Mouse (Mus musculus) small intestine, adult 2 months (tissue): Measurements from ENCODE around the gene Fhod1. TPM values are rescaled to one million over a fixed set of nuclear protein-coding genes. Genes with fewer than 3 reads are reported as not detected.
A peak's percentile ranks its signal among the peaks of the same experiment; 100 is the strongest.

Source experiments
- H3K27ac ChIP-seq: fragments of 200-500 bp; 2 replicates; pipeline ENCODE4 v1.5.1; 2012; ENCODE audit warnings: low read depth, low read length, control low read depth, inconsistent platforms; ENCODE audit not compliant: insufficient read depth
- H3K27me3 ChIP-seq: fragments of 200-500 bp; 2 replicates; pipeline ENCODE4 v1.6.1; 2012; ENCODE audit warnings: mild to moderate bottlenecking, moderate library complexity, low read length, inconsistent platforms; ENCODE audit not compliant: control insufficient read depth, insufficient read depth
- H3K36me3 ChIP-seq: fragments of 200-500 bp; 2 replicates; pipeline ENCODE4 v1.6.1; 2012; ENCODE audit warnings: mild to moderate bottlenecking, low read length, control low read depth, inconsistent platforms; ENCODE audit not compliant: control insufficient read depth, insufficient read depth
- H3K4me1 ChIP-seq: fragments of 200-500 bp; 2 replicates; pipeline ENCODE4 v1.6.1; 2012; ENCODE audit warnings: low read length, inconsistent platforms, mixed read lengths; ENCODE audit not compliant: control insufficient read depth, insufficient read depth, insufficient read length
- H3K4me3 ChIP-seq: fragments of 200-500 bp; 2 replicates; pipeline ENCODE4 v1.5.1; 2012; ENCODE audit warnings: low read depth, mild to moderate bottlenecking, control low read depth, inconsistent platforms, low read length, moderate library complexity
- CTCF ChIP-seq: fragments of 200-500 bp; IDR thresholded peaks from 2 replicates; pipeline ENCODE4 v1.5.1; 2012; ENCODE audit warnings: low read depth, mild to moderate bottlenecking, control low read depth, inconsistent platforms, low read length, moderate library complexity, mixed read lengths; ENCODE audit not compliant: insufficient replicate concordance, insufficient read length; ENCODE audit errors: extremely low read depth
- POLR2A ChIP-seq: fragments of 200-500 bp; IDR thresholded peaks from 2 replicates; pipeline ENCODE4 v1.6.1; 2012; ENCODE audit warnings: low read depth, mild to moderate bottlenecking, control low read depth, inconsistent platforms, low read length, moderate library complexity
- WGBS: fragments of 180-500 bp; shearing (Covaris S2); methylation state at CpG from one replicate; pipeline ENCODE4 v1.1.7; 2018; 5-methylcytosine and 5-hydroxymethylcytosine counted together
- polyA plus RNA-seq: library from polyadenylated mRNA; depleted of rRNA; stranded (reverse); fragments of >200 nt; gene quantifications from 2 replicates; pipeline ENCODE4 v1.2.3, GENCODE M21; 2012

The Fhod1 gene
- polyA plus RNA-seq, 1 experiment, result 19.6 TPM

DNA sequence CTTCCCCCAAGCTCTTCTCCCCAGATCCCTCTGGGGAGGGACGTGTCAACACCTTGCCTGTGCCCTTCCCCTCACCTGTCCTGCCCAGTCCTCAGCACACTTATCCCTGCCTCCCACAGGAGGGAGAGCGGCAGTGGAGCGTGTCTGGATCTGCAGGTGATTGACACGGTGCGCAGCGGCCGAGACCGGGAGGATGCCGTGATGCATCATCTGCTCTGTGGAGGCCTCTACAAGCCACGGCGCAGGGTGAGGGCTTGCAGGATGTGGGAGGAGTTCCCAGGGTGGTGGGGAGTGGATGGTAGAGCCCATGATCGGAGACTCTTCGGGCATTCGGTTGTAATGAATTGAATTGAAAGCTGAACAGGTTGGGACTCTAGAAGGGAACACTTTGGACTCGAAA lies 11.5 kb upstream of the Fhod1 start:
- Histone ChIP-seq H3K4me3 (no peak overlapping the region), H3K27ac (no peak overlapping the region), H3K27me3 (no peaks in the 10 kb centered on the region), H3K36me3 (no peaks in the 10 kb centered on the region), H3K4me1 (peaks cover 17% of the 10 kb centered on the region)
- WGBS, result 83% methylated on average over 15 of the region's 15 CpGs
- TF ChIP-seq CTCF (no peak), POLR2A (no peak)

DNA sequence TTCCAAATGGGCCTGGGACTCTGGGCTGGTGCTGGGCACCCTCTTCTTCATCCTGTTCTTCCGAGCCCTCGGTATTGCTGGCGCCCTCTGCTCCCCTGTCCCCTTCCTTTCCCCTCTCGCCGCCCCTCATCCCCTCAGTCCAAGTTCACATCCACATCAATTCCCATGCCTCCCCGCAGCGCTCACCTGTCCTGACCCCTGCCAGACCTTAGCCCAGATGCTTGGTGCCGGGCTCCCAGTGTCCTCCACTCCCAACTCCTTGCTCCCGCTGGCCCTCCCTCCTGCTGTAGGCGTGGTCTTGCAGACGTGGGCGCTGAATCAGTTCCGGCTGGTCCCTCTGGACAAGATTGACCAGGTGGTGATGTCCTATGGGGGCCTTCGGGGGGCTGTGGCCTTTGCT lies 8.9 kb upstream of the Fhod1 start:
- H3K4me1 ChIP-seq, result peaks cover 11% of the 10 kb centered on the region
- TF ChIP-seq POLR2A (no peak), CTCF (no peak)
- H3K4me3 ChIP-seq, result no peak overlapping the region
- H3K27ac ChIP-seq, result no peak overlapping the region
- WGBS, result 91% methylated on average over 14 of the region's 14 CpGs
- H3K27me3 ChIP-seq, result no peaks in the 10 kb centered on the region
- H3K36me3 ChIP-seq, result no peaks in the 10 kb centered on the region

DNA sequence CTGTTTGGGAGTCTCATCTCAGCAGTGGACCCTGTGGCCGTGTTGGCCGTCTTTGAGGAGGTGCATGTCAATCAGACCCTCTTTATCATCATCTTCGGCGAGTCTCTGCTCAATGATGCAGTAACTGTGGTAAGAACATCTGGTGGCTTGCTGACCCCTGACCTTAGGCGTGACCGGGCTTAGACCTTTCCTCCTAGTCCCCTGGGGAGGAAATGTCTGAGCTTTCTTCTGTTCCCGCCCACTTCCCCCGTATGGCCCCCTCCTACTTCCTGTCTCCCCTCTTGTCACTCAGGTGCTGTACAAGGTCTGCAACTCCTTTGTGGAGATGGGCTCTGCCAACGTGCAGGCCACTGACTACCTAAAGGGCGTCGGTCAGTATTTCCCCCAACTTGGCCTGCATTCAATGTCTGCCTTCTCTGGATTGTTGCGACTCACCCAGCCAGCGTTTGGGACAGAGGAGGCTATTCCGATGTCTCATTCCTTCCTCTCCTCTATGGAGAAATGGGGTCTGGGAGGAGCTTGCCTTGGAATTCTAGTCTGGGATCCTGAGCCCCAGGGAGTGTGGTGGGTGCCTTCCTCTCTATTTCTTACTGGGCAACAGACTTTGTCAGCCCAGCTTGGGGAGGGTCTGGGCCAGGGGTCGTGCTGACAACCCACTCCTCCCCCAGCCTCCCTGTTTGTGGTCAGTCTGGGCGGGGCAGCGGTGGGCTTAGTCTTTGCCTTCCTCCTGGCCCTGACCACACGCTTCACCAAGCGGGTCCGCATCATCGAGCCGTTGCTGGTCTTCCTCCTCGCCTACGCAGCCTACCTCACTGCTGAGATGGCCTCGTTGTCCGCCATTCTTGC lies 7.6 kb upstream of the Fhod1 start:
- Histone ChIP-seq H3K4me3 (no peak overlapping the region), H3K36me3 (no peaks in the 10 kb centered on the region), H3K27me3 (no peaks in the 10 kb centered on the region), H3K4me1 (peaks cover 11% of the 10 kb centered on the region), H3K27ac (peak overlapping the region; percentile 6; the same call in 1 of the 2 replicates)
- no peak for TF ChIP-seq CTCF
- TF ChIP-seq POLR2A, result no peak
- 71% methylated on average over 26 of the region's 26 CpGs for WGBS

DNA sequence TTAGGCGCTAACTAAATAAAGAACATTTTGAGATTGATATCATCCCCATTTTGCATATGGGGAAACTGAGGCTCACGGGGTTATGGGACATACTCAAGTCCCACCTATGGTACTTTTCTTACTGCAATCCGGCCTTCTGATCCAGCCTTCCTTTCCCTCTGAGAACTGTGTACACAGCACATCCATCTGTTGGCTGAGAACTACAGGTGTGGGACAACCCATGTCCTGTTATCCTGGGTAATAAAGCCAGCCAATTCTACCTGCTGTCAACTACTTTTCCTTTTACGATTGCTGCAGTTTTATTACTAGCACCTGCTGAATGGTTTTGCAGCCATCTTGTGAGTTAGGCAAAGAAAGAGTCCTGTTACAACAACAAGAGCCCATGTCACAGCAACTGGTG lies 6.8 kb upstream of the Fhod1 start:
- TF ChIP-seq CTCF (no peak), POLR2A (no peak)
- Histone ChIP-seq H3K4me1 (peaks cover 11% of the 10 kb centered on the region), H3K36me3 (no peaks in the 10 kb centered on the region), H3K27ac (peak overlapping the region; percentile 6; the same call in 1 of the 2 replicates), H3K4me3 (no peak overlapping the region), H3K27me3 (0 out of 2 replicates have a peak, but pooled peaks cover 3% of the 10 kb centered on the region)
- WGBS, result 51% methylated on average over 4 of the region's 4 CpGs

DNA sequence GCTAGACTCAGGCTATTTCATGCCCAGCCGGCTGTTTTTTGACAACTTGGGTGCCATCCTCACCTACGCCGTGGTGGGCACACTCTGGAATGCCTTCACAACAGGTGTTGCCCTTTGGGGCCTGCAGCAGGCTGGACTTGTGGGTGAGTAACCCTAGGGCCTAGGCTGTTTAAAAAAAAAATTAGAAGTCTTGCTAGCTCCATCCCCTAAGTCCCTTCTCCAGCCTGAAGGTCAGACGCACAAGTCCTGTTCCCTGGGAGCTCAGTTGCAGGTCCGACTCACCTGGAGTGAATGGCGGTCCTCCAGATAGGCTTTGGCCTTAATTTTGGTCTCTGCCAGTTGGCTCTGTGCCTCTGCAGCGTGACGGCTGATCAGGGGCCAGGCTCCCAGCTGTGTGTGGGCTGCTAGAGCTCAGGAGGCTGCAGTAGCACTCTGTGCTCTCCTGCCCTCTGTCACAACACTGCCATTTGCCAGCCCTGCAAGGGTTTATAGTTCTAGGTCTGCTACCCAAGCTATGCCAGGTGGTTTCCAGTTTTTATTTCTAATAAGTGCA lies 5.9 kb upstream of the Fhod1 start:
- H3K4me3 ChIP-seq, result no peak overlapping the region
- TF ChIP-seq POLR2A (no peak), CTCF (no peak)
- 62% methylated on average over 8 of the region's 8 CpGs for WGBS
- H3K27ac ChIP-seq, result no peak overlapping the region
- no peaks in the 10 kb centered on the region for H3K36me3 ChIP-seq
- H3K4me1 ChIP-seq, result peaks cover 14% of the 10 kb centered on the region
- peaks cover 11% of the 10 kb centered on the region; the same call in 1 of the 2 replicates for H3K27me3 ChIP-seq

DNA sequence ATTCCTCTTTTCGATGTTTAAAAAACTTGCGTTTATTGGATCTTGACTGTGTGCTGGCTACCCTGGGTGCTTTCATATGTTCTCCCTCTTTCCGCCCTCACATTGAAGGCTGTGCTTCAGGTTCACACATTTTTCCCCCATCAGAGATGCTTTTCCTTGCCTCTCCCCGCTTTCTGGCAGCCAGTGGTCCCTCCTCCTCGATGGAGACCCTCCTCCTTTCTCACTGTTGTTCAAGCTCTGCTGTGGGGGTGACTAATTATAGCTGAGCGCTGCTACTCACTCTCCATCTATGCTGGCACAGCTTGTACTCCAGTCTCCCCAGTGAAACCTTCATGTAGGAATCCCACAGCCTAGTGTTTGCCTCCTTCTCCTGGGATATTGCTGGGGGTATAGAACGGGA lies 2.4 kb upstream of the Fhod1 start:
- H3K27ac ChIP-seq, result no peak overlapping the region
- no peaks in the 10 kb centered on the region for H3K36me3 ChIP-seq
- TF ChIP-seq POLR2A (no peak), CTCF (no peak)
- WGBS, result 80% methylated on average over 7 of the region's 7 CpGs
- H3K4me3 ChIP-seq, result no peak overlapping the region
- H3K4me1 ChIP-seq, result peaks cover 21% of the 10 kb centered on the region
- peaks cover 11% of the 10 kb centered on the region; the same call in 1 of the 2 replicates for H3K27me3 ChIP-seq

DNA sequence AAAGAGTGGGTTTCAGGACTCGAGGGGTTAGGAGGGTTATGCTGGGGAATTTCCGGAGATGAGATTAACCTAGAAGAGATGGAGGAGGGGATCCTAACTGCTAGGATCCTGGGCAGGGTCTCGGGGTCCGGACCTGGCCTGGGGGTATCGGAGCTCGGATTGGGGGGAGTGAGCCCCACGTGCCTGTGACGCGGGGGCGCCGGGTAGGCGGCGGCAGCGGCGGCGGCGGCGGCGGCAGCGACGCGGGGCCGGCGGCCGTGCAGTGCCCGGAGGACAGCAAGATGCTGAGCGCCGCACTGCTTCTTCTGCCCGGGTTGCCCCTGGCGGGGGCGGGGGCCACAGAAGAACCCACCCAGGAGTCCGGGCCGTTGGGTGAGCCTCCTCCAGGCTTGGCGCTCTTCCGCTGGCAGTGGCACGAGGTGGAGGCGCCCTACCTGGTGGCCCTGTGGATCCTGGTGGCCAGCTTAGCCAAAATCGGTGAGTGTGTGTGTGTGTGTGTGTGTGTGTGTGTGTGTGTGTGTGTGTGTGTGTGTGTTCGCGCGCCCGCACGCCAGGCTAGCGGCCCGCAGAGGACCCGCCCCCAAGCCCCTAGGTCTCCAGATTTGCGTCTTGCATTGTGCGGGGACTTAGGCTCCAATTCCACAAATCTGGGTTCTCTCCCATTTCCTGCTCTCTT lies 1.5 kb upstream of the Fhod1 start:
- Histone ChIP-seq H3K4me1 (peaks cover 20% of the 10 kb centered on the region), H3K27me3 (peaks cover 11% of the 10 kb centered on the region; the same call in 1 of the 2 replicates), H3K4me3 (peak overlapping the region; percentile 66), H3K36me3 (no peaks in the 10 kb centered on the region), H3K27ac (no peak overlapping the region)
- 2% methylated on average over 40 of the region's 48 CpGs for whole genome bisulfite sequencing
- TF ChIP-seq POLR2A, result no peak
- no peak for TF ChIP-seq CTCF
